7 mouse cellular contexts compared by ENCODE assay signal in genomic region chr15:7092321-7092720, GRCm38 (mm10). TPM values are rescaled to one million over a fixed set of nuclear protein-coding genes. Genes with fewer than 3 reads are reported as not detected.
DNase-seq lines count a peak whose midpoint lies in the region; ATAC-seq and TF ChIP-seq lines count a peak whose summit lies in the region.

No protein-coding gene starts in this region.

- DNase-seq in lung, postnatal 0 days (ENCODE audit: low spot score), result peak; percentile 19
- DNase-seq in lung, adult 2 months, result no peak
- DNase-seq in retina, postnatal 1 day, result no peak
- DNase-seq in layer of hippocampus, postnatal 14 days (ENCODE audit: low spot score in 2 of 2), result no peak

- ATAC-seq in lung, postnatal 0 days, result no peak
- no peak for ATAC-seq in heart, embryonic 15.5 days (replicated peaks; ENCODE audit: insufficient number of reproducible peaks, insufficient read depth, low FRiP score, low read depth)
- no peak for ATAC-seq in liver, embryonic 12.5 days
- ATAC-seq in hindbrain, embryonic 12.5 days (ENCODE audit: low FRiP score), result no peak

- no peak for TF ChIP-seq POLR2A in lung, adult 2 months (IDR thresholded peaks at IDR 0.05; ENCODE audit: borderline replicate concordance, extremely low read depth, low read depth, low read length)

- TF ChIP-seq CTCF in lung, postnatal 0 days (IDR thresholded peaks at IDR 0.05), result no peak
- TF ChIP-seq CTCF in lung, adult 2 months (IDR thresholded peaks at IDR 0.05; ENCODE audit: insufficient read depth, low read length), result no peak

- no peak overlapping the region for H3K4me3 ChIP-seq in lung, postnatal 0 days (ENCODE audit: low read depth, low read length)
- no peak overlapping the region for H3K4me3 ChIP-seq in lung, adult 2 months (replicated peaks; ENCODE audit: extremely low read depth, low read depth, low read length)
- H3K4me3 ChIP-seq in heart, embryonic 15.5 days, result no peak overlapping the region
- no peak overlapping the region for H3K4me3 ChIP-seq in liver, embryonic 12.5 days
- no peak overlapping the region for H3K4me3 ChIP-seq in hindbrain, embryonic 12.5 days

- no peaks in the 10 kb centered on the region for H3K9me3 ChIP-seq in lung, postnatal 0 days (ENCODE audit: low read length)
- H3K9me3 ChIP-seq in heart, embryonic 15.5 days (replicated peaks), result no peaks in the 10 kb centered on the region
- H3K9me3 ChIP-seq in liver, embryonic 12.5 days (replicated peaks), result no peaks in the 10 kb centered on the region
- no peaks in the 10 kb centered on the region for H3K9me3 ChIP-seq in hindbrain, embryonic 12.5 days (replicated peaks)

- 0 out of 2 replicates have a peak, but pooled peaks cover 5% of the 10 kb centered on the region for H3K4me1 ChIP-seq in lung, postnatal 0 days (ENCODE audit: insufficient read depth, low read depth, low read length)
- peaks cover 10% of the 10 kb centered on the region for H3K4me1 ChIP-seq in lung, adult 2 months (ENCODE audit: control insufficient read depth, insufficient read depth, low read length)
- peaks cover 25% of the 10 kb centered on the region for H3K4me1 ChIP-seq in heart, embryonic 15.5 days (replicated peaks)
- peaks cover 8% of the 10 kb centered on the region; the same call in 1 of the 2 replicates for H3K4me1 ChIP-seq in liver, embryonic 12.5 days
- H3K4me1 ChIP-seq in hindbrain, embryonic 12.5 days, result no peaks in the 10 kb centered on the region

- no peak overlapping the region for H3K27ac ChIP-seq in lung, postnatal 0 days (ENCODE audit: low read length)
- H3K27ac ChIP-seq in heart, embryonic 15.5 days, result peak overlapping the region; percentile 18; the same call in 1 of the 2 replicates
- no peak overlapping the region for H3K27ac ChIP-seq in liver, embryonic 12.5 days
- H3K27ac ChIP-seq in hindbrain, embryonic 12.5 days, result no peak overlapping the region

- no peaks in the 10 kb centered on the region for H3K36me3 ChIP-seq in lung, postnatal 0 days (ENCODE audit: insufficient read depth, low read length)
- H3K36me3 ChIP-seq in heart, embryonic 15.5 days, result no peaks in the 10 kb centered on the region
- no peaks in the 10 kb centered on the region for H3K36me3 ChIP-seq in liver, embryonic 12.5 days
- H3K36me3 ChIP-seq in hindbrain, embryonic 12.5 days, result no peaks in the 10 kb centered on the region

- TF ChIP-seq EP300 in lung, postnatal 0 days (IDR thresholded peaks at IDR 0.05), result no peak

- no peak overlapping the region for H3K9ac ChIP-seq in lung, postnatal 0 days (replicated peaks; ENCODE audit: low read depth)
- no peak overlapping the region for H3K9ac ChIP-seq in heart, embryonic 15.5 days
- no peak overlapping the region for H3K9ac ChIP-seq in liver, embryonic 12.5 days
- no peak overlapping the region for H3K9ac ChIP-seq in hindbrain, embryonic 12.5 days

- 29% methylated on average over 8 of the region's 8 CpGs for WGBS in lung, postnatal 0 days
- 41% methylated on average over 8 of the region's 8 CpGs for WGBS in lung, adult 2 months
- 34% methylated on average over 8 of the region's 8 CpGs for WGBS in heart, embryonic 15.5 days
- WGBS in liver, embryonic 12.5 days (ENCODE audit: insufficient replicate concordance), result 15% methylated on average over 8 of the region's 8 CpGs
- WGBS in hindbrain, embryonic 12.5 days, result 57% methylated on average over 8 of the region's 8 CpGs

- H3K4me2 ChIP-seq in lung, postnatal 0 days (replicated peaks; ENCODE audit: low read depth, low read length), result no peak overlapping the region
- H3K4me2 ChIP-seq in heart, embryonic 15.5 days, result peak overlapping the region; percentile 25; the same call in 1 of the 2 replicates
- peak overlapping the region; percentile 27 for H3K4me2 ChIP-seq in liver, embryonic 12.5 days
- H3K4me2 ChIP-seq in hindbrain, embryonic 12.5 days (replicated peaks), result no peak overlapping the region

- H3K27me3 ChIP-seq in lung, postnatal 0 days (replicated peaks; ENCODE audit: insufficient read depth, low read length), result no peaks in the 10 kb centered on the region
- no peaks in the 10 kb centered on the region for H3K27me3 ChIP-seq in heart, embryonic 15.5 days
- no peaks in the 10 kb centered on the region for H3K27me3 ChIP-seq in liver, embryonic 12.5 days (replicated peaks)
- H3K27me3 ChIP-seq in hindbrain, embryonic 12.5 days, result no peaks in the 10 kb centered on the region

RNA-seq across cellular contexts. Expression of gene Lifr, which starts 1.9 kb away (rescaled TPM):
- polyA plus RNA-seq in lung, postnatal 0 days (2015; fragmentation: Nextera tagmentation; extraction: Ambion mirVana), result 29.7 and 35.5 TPM in 2 replicates
- polyA plus RNA-seq in lung, adult 2 months (2012; rRNA removed), result 101 and 222 TPM in 2 replicates
- 17.4 and 20.3 TPM in 2 replicates for polyA plus RNA-seq in heart, embryonic 15.5 days (2015; fragmentation: Nextera tagmentation; extraction: Ambion mirVana)
- polyA plus RNA-seq in liver, embryonic 12.5 days (2016; fragmentation: Nextera tagmentation; extraction: Ambion mirVana), result 19.8 and 24.9 TPM in 2 replicates
- total RNA-seq in layer of hippocampus, postnatal 14 days (2021), result 10 to 100 TPM; 60.9 to 64.7 TPM
- polyA plus RNA-seq in hindbrain, embryonic 12.5 days (2016; fragmentation: Nextera tagmentation; extraction: Ambion mirVana), result 16.5 and 18.3 TPM in 2 replicates

Comparison
In these comparisons a context has a peak if more than half of its experiments do, and no peak if none do; other contexts are left out.
1. H3K4me2 ChIP-seq: peak in heart, embryonic 15.5 days (single experiment) and liver, embryonic 12.5 days (single experiment); none in lung, postnatal 0 days (single experiment) and hindbrain, embryonic 12.5 days (single experiment).